Mouse (Mus musculus): ENCODE data around the gene Armc10. TPM values are rescaled to one million over a fixed set of nuclear protein-coding genes. Genes with fewer than 3 reads are reported as not detected.
"Not testable (repeated sequence)": the region's sequence is repeated elsewhere in the genome, so short reads cannot be mapped to it uniquely, and the experiment has no call there.

Gene Armc10
- total RNA-seq, 2 experiments from 2014 or later = 27.5 to 30.3 TPM

GRCm38 (mm10) chr5:21701351-21702008 is 55.9 kb downstream of the Armc10 start, which contains the start of gene Napepld:
Gene Napepld, minus strand, starts transcription at chr5:21701396.
- peak; percentile 94 for ATAC-seq (ENCODE audit: poor library complexity, severe bottlenecking)

DNA sequence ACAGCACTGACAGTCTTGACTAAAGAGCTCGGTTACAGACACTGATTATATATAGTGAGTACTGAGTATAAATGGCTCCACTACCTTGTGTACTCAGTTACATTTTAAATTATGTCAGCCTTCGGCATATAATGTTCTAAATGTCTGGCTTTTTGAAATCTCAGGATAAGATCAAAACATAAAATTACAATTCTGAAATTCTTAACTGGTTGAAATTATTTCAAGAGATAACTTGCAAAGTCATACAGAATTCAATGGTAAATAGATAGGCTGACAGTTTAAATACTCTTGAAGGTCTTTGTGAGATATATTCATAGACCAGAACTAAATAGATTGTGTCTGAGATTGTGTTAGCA is 56.4 kb downstream of the Armc10 start:
- no peak for ATAC-seq (ENCODE audit: poor library complexity, severe bottlenecking)

DNA sequence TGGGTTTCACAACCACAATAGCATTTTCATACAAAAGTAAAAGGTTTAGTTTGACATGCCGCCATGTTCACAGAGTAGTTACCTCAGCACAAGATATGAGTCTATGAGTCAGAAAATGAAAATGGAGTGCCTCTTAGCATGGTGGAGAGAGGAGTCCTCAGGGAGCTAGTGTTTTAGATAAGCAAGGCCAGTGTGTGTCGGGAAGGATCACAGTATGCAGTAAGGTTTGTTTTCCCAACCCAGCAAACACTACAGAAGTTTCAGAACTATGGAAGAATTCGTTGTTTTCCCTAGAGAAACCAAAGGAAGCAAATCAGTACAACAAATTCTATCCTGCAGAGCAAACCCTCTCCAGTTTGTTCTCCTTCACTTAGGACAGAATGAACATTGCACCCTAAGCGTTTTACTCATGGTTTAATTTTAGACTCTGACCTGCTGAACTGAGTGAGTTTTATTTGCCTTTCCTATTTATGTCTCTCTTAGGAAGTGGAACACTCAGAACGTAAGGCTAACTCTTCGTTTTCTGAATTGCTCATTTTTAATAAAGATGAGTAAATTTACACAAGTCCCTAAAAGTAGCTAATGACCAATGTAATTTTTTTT is 57.4 kb downstream of the Armc10 start:
- no peak for ATAC-seq (ENCODE audit: poor library complexity, severe bottlenecking)

- ATAC-seq (ENCODE audit: poor library complexity, severe bottlenecking) = no peak
Observed at GRCm38 (mm10) chr5:21703708-21704107, 58.1 kb downstream of the Armc10 start.

DNA sequence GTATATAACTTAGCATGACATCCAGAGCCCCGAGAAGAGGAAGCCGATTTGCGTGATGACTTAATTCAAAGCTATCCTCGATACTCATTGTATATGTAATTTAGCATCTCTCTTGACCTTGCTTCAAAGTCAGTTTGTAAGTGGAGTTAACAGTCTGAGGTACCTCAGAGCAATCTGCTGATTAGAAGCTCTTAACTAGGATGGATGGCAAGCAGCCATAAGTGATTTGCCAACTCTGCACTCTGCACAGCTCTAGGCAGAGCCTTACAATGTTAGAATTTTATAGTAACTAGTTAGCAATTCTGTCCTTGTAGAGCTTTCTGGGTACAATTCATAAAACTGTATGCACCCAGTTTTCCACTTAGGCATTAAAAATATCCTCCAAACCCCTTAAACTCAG is 60.9 kb downstream of the Armc10 start:
- no peak for ATAC-seq (ENCODE audit: poor library complexity, severe bottlenecking)

- ATAC-seq (ENCODE audit: poor library complexity, severe bottlenecking) = not testable (repeated sequence)
Observed at GRCm38 (mm10) chr5:21708011-21708410, 62.4 kb downstream of the Armc10 start.

Other genes starting within 250 kb of the Armc10 start
- gene Ccdc146, start 221.1 kb upstream of the Armc10 start, total RNA-seq (2015) = 0.09 TPM in 1 of 2 replicates, not detected in the other
- 0.59 TPM in 1 of 2 replicates, not detected in the other for gene Ccdc146, start 221.1 kb upstream of the Armc10 start, total RNA-seq (2017)
- 1.1 and 1.5 TPM in 2 replicates for gene Fam185a, start 220.9 kb upstream of the Armc10 start, total RNA-seq (2015)
- 2.4 and 6.1 TPM in 2 replicates for gene Fam185a, start 220.9 kb upstream of the Armc10 start, total RNA-seq (2017)
- not detected in 2 replicates for gene Lrrc17, start 102.3 kb upstream of the Armc10 start, total RNA-seq (2015)
- not detected in 2 replicates for gene Lrrc17, start 102.3 kb upstream of the Armc10 start, total RNA-seq (2017)
- 0.23 TPM in 1 of 2 replicates, not detected in the other for gene Fbxl13, start 179 bp upstream of the Armc10 start, total RNA-seq (2015)
- gene Fbxl13, start 179 bp upstream of the Armc10 start, total RNA-seq (2017) = not detected in 2 replicates
- 1.7 and 2.1 TPM in 2 replicates for gene Napepld, start 55.6 kb downstream of the Armc10 start, total RNA-seq (2015)
- 0.62 and 1.2 TPM in 2 replicates for gene Napepld, start 55.6 kb downstream of the Armc10 start, total RNA-seq (2017)
- 57.5 and 62.6 TPM in 2 replicates for gene Pmpcb, start 91.3 kb downstream of the Armc10 start, total RNA-seq (2015)
- 64.2 and 65.4 TPM in 2 replicates for gene Pmpcb, start 91.3 kb downstream of the Armc10 start, total RNA-seq (2017)
- 51.2 and 64.5 TPM in 2 replicates for gene Dnajc2, start 139.4 kb downstream of the Armc10 start, total RNA-seq (2015)
- 80.0 and 85.3 TPM in 2 replicates for gene Dnajc2, start 139.4 kb downstream of the Armc10 start, total RNA-seq (2017)
- 87.2 and 99.0 TPM in 2 replicates for gene Psmc2, start 139.5 kb downstream of the Armc10 start, total RNA-seq (2015)
- gene Psmc2, start 139.5 kb downstream of the Armc10 start, total RNA-seq (2017) = 71.2 and 76.6 TPM in 2 replicates
- not detected in 2 replicates for gene Slc26a5, start 219.8 kb downstream of the Armc10 start, total RNA-seq (2015)
- gene Slc26a5, start 219.8 kb downstream of the Armc10 start, total RNA-seq (2017) = not detected in 2 replicates